Mouse (Mus musculus) left cerebral cortex, postnatal 10 days (tissue): ENCODE measurements around the gene Hoxd8. TPM values are rescaled to one million over a fixed set of nuclear protein-coding genes. Genes with fewer than 3 reads are reported as not detected.
A peak's percentile ranks its signal among the peaks of the same experiment; 100 is the strongest.

Experiments used
- DNase-seq, 2 experiments: peaks; one replicate each; pipeline ENCODE4 v3.0.0; 2021 to 2022; ENCODE audit warnings: low spot score in 2 of 2, mixed read lengths in 1 of 2; ENCODE audit errors: extremely low spot score in 1 of 2
- intact Hi-C: fragments of 180-260 bp; cut with DNase I; formaldehyde crosslinking; loops from one replicate; pipeline ENCODE4 v1.15.1; 2025
- total RNA-seq, 2 experiments: library from RNA; stranded (reverse); gene quantifications; 2 replicates each; pipeline ENCODE4 v1.2.3; 2021

Gene Hoxd8
- total RNA-seq, 2 experiments from 2014 or later = not detected

DNA sequence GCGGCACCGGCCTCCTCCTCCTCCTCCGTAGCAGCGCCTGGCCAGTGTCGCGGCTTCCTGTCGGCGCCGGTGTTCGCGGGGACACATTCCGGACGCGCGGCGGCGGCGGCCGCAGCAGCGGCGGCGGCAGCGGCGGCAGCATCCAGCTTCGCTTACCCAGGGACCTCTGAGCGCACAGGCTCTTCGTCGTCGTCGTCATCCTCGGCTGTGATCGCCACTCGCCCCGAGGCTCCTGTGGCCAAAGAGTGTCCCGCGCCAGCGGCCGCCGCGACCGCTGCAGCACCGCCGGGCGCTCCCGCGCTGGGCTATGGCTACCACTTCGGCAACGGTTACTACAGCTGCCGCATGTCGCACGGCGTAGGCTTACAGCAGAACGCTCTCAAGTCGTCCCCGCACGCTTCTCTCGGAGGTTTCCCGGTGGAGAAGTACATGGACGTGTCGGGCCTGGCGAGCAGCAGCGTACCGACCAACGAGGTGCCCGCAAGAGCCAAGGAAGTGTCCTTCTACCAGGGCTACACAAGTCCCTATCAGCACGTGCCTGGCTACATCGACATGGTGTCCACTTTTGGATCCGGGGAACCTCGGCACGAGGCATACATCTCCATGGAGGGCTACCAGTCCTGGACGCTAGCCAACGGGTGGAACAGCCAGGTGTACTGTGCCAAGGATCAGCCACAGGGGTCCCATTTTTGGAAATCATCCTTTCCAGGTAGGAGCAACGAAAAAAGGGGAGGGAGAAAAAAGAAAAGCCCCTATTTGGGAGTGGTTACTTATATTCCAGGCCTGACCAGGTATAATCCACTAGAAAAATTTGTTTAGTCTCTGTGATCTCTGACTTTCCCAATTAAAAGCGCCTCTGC lies 35.8 kb upstream of the Hoxd8 start:
- DNase-seq = peak in 1 of 2 experiments; percentile 40
- intact Hi-C loops = no loop called here

DNA sequence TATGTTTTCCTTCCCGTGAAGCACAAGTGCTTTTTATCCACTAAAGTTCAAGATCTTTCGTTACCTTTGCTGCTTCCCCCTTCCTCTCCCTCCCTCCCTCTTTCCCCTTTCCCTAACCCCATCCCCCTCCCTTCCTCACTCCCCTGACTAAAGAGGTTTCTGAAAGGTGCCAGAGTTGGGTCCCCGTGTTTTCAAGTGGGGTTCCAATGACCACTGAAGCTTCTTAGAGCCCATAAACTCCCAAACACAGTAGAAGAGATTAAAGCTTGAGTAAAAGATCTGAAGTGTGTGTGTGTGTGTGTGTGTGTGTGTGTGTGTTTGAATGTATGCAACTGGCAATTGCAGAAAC lies 35.2 kb upstream of the Hoxd8 start:
- no peak for DNase-seq
- intact Hi-C loops = no loop called here

DNA sequence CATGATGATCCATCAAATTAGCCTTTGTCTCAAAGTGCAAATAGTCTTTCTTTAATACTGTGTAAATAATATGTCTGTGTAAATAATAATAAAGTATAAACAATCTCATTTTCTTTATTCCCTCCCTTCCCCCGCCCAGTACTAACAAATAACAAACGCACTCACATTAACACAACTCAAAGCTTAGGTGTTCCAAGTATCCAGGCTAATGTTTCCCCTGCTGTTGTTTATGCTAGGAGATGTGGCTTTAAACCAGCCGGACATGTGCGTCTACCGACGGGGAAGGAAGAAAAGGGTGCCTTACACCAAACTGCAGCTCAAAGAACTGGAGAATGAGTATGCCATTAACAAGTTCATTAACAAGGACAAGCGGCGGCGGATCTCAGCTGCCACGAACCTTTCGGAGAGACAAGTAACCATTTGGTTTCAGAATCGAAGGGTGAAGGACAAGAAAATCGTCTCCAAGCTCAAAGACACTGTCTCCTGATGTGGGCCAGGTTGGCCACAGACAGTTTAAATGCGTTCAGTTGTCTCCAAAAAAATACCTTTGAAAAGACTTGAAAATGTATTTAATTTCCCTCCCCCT lies 34.7 kb upstream of the Hoxd8 start:
- DNase-seq = no peak
- intact Hi-C loops = no loop called here

DNA sequence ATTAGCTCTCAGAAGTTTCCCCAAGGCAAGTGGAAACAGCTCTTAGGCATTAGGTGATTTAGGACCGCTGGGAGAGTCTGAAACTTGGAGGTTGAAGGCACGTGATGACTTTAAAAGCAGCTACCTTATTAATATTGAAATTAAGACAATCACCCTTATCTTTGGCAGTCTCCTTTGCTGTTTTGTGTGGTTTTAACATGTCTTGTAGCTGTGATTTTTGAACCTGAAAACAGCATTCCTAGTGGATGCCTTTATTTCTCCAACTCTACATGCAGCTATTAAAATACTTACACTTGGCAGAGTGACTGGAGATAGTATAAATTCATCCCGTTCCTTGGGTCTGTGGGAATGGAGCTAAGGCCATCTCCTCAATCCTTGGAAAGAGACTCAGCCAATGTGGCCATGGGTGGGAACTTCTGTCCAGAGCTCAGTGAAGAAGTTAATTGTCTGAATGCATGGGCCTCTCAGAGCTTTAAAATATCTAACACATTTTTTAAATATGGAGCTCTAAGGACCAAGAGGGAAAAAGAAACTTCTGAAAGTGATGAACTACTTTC lies 33.7 kb upstream of the Hoxd8 start:
- DNase-seq = no peak
- intact Hi-C loops = no loop called here

DNA sequence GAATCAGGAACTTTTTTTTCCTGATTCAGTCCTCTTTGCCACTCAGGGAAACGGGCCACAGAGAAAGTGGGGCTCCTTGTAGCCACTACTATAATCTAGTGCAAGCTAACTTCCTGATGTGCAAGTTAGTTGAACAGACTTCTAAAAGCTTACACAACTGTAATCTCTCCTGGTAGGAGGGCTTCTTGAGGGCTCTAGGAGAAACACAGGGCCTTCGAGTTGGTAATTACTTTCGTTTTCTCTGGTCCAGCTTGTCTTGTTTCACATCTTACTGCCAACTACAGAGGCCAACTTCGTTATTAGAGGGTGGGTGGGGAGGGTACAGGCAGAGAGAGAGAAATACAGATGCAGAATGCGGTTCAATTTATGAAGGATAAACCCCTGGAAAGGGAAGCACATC lies 32.6 kb upstream of the Hoxd8 start:
- intact Hi-C loops = no loop called here
- no peak for DNase-seq

DNA sequence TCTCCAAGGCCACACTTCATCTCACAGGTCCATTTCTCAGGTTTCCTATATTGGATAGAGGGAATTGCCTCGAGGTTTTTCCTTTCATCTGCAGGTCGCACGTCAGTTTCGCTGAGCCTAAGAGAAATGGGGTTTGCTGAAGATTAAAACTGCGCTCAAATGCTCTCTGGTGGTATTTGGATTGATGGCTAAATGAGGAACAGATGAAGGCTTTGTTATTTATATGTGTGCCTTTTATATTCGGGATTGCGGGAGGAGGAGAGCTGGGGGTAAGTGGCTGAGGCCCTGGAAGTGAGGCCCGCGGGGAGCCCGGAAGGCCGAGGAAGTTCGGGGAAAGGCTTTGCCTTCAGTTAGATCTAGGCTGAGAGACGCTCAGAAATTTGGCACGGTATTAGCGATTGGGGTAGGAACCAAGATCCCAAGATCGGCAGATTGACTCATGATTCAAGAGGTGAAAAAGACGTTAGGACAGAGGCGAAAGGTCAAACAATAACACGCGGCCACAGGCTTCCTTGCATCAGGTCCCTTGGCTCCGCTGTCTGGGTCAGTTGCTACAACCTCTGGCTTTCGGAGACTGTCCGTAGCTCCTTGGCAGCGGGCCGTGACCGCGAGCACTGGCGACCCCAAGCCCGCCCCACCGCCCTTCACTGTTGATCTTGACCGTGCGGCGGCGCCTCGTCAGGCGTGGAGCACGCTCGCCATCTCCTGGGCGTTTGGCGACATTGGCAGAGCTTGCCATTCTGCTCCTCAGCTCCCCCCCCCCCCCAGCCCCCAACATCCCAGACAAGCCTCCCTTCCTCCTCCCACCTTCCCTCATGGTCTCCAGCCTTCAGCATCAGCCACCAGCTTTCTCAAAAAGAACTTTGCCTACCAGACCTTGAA lies 31.7 kb upstream of the Hoxd8 start:
- intact Hi-C loops = no loop called here
- peak in 1 of 2 experiments; percentile 70 for DNase-seq

DNA sequence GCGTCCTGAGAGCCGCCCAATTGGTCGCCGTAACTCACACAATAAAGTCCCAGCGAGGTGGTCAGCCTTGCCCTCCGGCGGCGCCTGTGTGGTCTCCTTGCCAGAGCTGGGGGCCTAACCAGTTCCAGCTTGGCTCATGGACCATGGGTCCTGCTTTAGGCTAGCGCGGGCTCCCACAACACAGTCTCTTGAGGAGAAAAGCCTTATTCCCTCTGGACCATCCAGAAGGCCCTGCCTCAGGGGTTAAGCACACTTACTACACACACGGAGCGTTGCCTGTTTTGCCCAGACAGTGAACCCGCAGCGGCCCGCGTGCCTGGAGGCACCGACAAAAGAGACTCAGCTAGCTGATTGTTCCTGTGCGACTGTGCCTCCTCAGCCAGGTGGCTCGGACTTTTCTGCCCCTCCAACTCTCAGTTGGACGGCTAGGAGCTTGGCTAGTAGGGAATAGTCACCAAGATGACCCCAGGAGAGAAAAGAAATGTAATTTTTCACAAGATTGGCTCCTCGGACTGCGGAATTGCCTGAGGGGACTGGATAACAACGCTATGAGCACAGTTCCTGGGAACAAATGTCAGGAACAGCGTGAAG lies 30.5 kb upstream of the Hoxd8 start:
- intact Hi-C loops = no loop called here
- DNase-seq = no peak

DNA sequence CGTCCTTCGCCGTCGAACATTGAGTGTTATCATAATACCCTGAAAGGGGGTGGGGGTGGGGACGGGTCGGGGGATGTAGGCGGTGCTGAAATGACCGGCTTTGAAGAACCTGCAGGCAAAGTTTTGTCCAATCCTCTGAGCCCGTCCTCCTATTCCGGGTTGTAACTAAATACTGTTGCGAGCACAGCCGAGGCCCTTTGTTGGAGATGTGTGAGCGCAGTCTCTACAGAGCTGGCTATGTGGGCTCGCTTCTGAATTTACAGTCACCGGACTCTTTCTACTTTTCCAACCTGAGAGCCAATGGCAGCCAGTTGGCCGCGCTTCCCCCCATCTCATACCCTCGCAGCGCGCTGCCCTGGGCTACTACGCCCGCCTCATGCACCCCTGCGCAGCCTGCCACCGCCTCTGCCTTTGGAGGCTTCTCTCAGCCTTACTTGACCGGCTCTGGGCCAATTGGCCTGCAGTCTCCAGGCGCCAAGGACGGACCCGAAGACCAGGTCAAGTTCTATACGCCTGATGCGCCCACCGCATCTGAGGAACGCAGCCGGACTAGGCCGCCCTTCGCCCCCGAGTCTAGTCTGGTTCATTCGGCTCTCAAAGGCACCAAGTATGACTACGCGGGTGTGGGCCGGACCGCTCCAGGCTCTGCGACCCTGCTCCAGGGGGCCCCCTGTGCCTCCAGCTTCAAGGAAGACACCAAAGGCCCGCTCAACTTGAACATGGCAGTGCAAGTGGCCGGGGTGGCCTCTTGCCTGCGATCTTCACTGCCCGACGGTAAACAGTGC lies 29.3 kb upstream of the Hoxd8 start, which contains the start of gene Hoxd12:
TSS of gene Hoxd12 (plus strand) at position 133 of the 785 bp plus-strand sequence.
- intact Hi-C loops = no loop called here
- no peak for DNase-seq

DNA sequence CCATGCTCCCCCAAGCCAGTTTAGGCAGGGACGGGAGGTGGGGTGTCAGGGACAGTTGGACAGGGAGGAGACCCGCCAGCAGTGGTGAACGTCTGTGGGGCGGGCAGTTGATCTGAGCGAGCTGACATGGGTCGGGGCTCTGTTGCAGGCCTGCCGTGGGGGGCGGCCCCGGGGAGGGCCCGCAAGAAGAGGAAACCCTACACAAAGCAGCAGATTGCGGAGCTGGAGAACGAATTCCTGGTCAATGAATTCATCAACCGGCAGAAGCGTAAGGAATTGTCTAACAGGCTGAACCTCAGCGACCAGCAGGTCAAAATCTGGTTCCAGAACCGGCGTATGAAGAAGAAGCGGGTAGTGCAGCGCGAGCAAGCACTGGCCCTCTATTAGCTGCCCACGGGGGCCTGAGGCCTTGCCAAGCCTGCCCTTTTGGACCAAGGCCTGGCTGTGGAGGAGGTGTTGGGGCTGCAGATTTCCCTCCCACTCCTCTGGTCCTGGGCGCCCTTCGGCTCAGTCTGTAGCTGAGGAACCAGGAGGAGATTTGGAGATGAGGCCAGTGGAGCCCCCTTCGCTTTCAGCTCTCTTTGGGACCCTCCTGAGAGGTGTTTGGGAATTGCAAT lies 28.6 kb upstream of the Hoxd8 start:
- no peak for DNase-seq
- intact Hi-C loops = no loop called here

DNA sequence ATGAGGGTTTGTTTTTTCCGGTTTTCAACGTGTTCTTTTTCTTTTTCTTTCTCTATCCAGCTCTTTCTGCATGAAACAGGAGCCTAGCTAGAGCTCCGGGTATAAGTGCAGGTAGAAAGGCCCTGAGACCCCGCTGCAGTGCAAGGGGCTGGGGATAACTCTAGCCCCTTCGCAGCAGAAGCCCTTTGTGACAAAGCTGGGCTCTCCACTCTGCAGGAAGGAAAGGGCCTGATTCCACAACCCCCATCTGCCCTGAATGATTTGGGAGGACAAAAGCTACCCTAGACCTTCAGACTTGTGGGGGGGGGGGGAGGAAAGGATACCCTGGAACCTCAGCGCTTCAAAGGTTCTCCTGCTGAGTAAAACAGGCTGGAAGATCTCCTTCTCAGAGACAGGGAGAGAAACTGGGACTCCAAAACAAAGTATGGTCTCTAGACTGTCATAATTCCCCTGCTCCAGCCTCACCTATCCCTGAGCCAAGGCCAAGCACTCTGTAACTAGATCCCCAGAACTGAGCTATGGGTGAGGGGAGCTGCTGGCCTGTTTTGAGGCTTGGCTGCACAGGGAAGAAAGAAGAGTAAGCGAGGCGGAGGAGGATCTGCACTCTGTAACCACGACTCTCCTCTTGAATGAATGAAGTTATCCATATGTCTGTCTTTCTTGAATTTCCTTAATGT lies 27.9 kb upstream of the Hoxd8 start:
- intact Hi-C loops = no loop called here

DNA sequence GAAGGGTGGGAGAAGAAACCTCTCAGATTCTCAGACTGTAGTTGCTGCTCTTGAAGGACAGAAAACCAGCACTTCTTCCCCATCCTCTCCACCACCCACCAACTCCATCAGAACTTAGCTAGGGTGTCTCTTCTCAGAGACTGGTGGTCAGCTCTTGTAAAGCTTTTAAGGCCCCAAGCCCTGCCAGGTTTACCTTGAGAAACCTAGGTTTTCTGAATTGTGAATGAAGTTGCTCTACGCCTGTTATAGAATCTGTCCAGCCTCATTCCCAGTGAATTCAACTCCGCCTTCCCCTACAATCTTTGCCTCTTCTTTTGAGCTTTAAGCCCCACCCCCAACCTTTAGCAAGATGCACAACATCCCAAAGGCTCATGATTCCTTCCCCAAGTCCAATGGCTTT lies 27.3 kb upstream of the Hoxd8 start:
- DNase-seq = no peak
- intact Hi-C loops = no loop called here

More for the DNA sequence above, 27.9 kb upstream of the Hoxd8 start:
- DNase-seq = no peak

DNA sequence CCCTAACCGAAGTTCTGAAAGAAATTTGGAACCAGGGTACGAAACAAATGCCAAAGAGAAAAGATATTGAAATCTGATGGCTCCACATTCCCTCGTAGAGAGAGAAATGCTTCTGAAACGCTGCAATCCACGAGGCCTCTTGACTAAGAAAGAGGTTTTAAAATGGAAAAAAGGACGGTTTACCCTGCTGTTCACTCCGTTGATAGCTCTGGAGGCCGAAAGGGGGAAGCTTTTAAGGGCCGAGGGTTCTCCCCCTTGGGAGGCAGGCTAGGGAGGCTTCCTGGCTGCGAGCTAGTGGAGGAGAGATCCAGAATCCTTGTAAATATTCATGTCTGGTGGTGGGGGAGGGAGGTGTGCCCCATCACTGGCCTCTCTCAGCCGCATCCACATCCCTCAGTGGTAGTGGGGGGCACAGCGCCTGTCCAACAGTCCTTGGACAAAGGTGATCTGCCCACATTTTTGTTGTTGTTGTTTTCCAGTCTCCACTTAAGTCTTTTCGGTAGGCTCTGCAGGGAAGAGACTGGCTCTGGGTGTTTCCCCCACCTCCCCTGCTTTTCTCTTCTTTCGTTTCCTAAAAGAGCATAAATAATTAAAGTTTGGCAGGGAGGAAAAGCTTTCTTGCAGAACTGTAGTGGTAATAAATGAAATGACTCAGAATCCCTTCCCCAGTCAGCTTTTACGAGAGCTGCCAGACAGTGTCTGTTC lies 25.4 kb upstream of the Hoxd8 start, which contains the start of gene Hoxd11:
TSS of gene Hoxd11 (plus strand) at position 667 of the 705 bp plus-strand sequence.
- intact Hi-C loops = no loop called here
- DNase-seq = no peak

DNA sequence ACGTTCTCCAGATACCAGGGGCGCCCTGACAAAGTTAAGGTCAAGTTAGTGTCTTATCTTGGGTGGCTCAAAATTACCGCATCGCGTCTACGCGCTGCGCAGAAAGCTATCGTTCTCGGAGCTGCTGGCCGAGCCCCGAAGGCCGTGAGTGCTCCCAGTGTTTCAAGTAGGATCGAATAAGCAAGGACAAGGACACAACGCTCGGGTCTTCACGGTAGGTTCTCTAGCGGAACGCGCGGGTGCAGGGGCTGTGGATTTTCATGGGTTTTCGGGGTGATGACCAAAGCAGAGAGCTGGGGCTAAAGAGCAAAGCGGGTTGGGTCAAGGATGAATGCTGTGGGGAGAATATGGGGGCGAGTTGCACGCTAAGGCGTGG lies 24.8 kb upstream of the Hoxd8 start:
- DNase-seq = no peak
- intact Hi-C loops = no loop called here

DNA sequence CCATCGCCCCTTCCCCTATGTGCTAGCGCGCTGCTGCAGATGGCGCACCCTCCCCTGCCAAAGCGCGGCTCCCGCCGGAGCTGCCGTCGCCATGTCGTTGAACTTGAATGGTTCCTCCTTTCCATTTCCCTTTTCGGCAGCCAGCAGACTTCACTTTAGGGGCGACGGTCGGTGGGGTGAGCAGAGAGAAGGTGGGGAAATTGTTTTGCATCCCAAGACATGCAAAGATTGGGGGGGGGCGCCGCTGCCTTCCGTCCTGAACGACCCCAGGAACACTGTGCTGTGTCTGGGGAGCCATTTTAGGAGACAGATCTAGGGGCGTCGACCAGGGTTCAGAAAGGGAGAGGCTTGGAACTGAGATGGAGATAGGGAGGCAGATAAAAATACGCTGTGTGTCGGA lies 24.4 kb upstream of the Hoxd8 start:
- intact Hi-C loops = no loop called here
- no peak for DNase-seq

DNA sequence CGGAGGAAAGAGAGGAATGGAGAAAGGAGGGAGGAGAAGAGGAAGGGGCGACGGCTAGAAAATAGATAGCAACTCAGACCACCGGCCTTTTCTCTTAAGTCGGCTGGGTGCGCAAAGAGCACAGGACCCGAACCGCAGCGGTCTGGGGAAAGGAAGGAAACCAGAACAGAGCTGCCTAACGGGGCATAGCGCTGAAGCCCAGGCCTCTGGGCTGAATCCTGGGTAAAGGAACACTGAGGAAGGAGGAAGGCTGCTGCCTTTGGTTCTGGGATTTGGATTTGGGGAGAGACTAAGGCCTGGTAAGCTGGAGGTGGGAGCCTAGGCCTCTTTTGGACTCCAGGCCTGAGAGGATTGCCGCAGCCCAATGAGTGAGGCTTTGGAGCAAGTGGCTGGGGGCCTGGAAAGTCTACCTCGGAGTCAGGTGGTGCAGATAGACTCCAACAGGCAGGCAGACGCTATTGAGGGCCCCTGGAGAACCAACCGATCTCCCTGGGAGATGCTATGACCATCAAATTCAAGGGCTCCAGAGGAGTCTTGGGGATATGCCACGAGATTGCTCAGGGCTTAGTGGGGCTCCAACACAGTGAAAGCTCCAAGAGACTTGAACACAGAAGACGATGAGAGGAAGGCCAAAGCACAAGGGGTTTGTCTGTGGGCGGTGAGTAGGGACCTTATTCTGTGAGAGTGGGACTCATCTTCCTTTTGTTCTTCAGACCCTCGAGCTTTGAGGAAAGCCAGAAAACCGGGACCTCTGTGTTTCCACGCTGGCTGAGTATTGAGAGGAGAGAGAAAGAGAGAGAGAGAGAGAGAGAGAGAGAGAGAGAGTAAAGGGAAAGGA lies 23.6 kb upstream of the Hoxd8 start:
- intact Hi-C loops = no loop called here
- DNase-seq = no peak
